Mouse (Mus musculus) liver, embryonic 14.5 days (tissue): ENCODE data around the gene Slc22a16.
A peak's percentile ranks its signal among the peaks of the same experiment; 100 is the strongest.

Source experiments
- CTCF ChIP-seq: IDR thresholded peaks from 2 replicates; pipeline ENCODE4 v1.5.1; 2016; ENCODE audit warnings: antibody characterized with exemption, low read depth, control low read depth
- EP300 ChIP-seq: IDR thresholded peaks from 2 replicates; pipeline ENCODE4 v1.6.1; 2016; ENCODE audit warnings: antibody characterized with exemption, low read depth

DNA sequence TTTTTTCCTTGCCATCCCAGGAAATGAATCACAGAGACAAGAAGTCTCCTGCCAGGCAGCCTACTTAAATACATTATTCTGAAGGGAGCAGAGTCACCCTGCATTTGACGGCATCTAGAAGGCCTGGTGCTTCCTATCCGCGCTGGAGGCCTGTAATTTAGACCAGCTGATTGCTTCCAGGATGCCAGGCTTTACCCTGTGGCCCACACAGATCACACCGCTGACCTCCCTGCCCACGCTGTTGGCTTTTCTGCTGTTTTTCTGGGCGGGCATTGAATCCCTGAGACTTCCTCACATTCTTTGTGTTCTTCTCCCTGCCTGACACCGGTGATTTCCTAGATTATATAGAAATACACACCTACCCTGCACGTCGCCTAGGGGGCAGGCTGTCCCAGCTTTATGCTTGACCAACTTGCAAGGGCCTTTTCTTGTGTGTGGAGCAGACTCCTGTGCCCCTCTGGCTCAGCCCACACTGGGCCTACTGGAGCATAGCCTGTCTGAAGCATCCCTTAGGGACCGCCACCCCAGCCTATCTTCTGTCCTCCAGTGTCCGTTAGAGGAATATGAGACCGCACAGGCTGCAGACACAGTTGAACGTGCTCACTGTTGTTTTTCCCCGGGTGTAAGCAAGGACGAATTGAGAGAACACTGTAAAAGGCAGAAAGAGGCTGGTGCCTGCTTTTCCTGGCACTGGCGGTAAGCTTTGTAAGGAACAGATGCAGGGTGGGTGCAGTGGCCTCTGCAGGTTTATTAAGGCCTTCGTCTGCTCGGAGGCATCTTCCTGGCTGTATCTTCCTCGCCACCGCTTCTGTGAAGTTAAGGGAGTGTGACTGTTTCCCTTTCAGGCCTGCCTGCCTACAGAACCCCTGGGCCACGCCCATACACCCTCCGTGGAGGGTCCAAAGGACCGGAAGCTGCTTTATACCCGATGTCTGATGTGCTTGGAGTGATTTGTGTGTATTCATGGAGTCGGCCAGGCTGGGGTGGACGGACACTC, 69.0 kb downstream of the Slc22a16 start:
- TF ChIP-seq CTCF: peak; percentile 5; the same call in 1 of the 2 replicates
- no peak for TF ChIP-seq EP300
